Mouse (Mus musculus) lung, embryonic 16.5 days (tissue): ENCODE measurements around the gene Fndc3b. TPM values are rescaled to one million over a fixed set of nuclear protein-coding genes. Genes with fewer than 3 reads are reported as not detected.

ENCODE experiments used
- ATAC-seq: fragments of 200-750 bp; cut with Nextera tagmentation; 2 replicates; pipeline ENCODE4 v1.8.0; 2017; ENCODE audit warnings: low read depth, mild to moderate bottlenecking, moderate library complexity
- H3K27ac ChIP-seq: fragments of 300-500 bp; sonication (generic); 2 replicates; pipeline ENCODE4 v1.5.1; 2014; ENCODE audit warnings: mild to moderate bottlenecking, control low read depth, low read length
- H3K27me3 ChIP-seq: fragments of 300-500 bp; sonication (generic); 2 replicates; pipeline ENCODE4 v1.6.1; 2014; ENCODE audit warnings: low read depth, low read length, mixed read lengths; ENCODE audit not compliant: control insufficient read depth, insufficient read depth
- H3K36me3 ChIP-seq: fragments of 300-500 bp; sonication (generic); 2 replicates; pipeline ENCODE4 v1.6.1; 2014; ENCODE audit warnings: low read length; ENCODE audit not compliant: control insufficient read depth, insufficient read depth
- H3K4me1 ChIP-seq: fragments of 300-500 bp; sonication (generic); replicated peaks from 2 replicates; pipeline ENCODE4 v1.6.1; 2014; ENCODE audit warnings: low read length, mixed read lengths; ENCODE audit not compliant: control insufficient read depth, insufficient read depth
- H3K4me2 ChIP-seq: fragments of 300-500 bp; sonication (generic); 2 replicates; pipeline ENCODE4 v1.6.1; 2014; ENCODE audit warnings: low read depth, low read length, control low read depth
- H3K4me3 ChIP-seq: fragments of 300-500 bp; sonication (generic); 2 replicates; pipeline ENCODE4 v1.5.1; 2014; ENCODE audit warnings: mild to moderate bottlenecking, low read length, control low read depth
- H3K9ac ChIP-seq: fragments of 300-500 bp; sonication (generic); 2 replicates; pipeline ENCODE4 v1.6.1; 2014; ENCODE audit warnings: low read length, control low read depth
- H3K9me3 ChIP-seq: fragments of 300-500 bp; sonication (generic); 2 replicates; pipeline ENCODE4 v1.6.1; 2016; ENCODE audit warnings: low read length; ENCODE audit not compliant: control insufficient read depth
- WGBS: fragments of 180-500 bp; shearing (Covaris S2); extraction: QIAGEN DNeasy Blood & Tissue Kit; methylation state at CpG from one replicate; pipeline ENCODE4 v1.1.7; 2014; 5-methylcytosine and 5-hydroxymethylcytosine counted together
- polyA plus RNA-seq: library from polyadenylated mRNA; unstranded; fragments of >200 nt; fragmentation: Nextera tagmentation; extraction: Ambion mirVana; gene quantifications from 2 replicates; pipeline ENCODE4 v1.2.1, GENCODE M21; 2015

The Fndc3b gene
- polyA plus RNA-seq, 1 experiment from 2014 or later = 36.3 TPM

DNA sequence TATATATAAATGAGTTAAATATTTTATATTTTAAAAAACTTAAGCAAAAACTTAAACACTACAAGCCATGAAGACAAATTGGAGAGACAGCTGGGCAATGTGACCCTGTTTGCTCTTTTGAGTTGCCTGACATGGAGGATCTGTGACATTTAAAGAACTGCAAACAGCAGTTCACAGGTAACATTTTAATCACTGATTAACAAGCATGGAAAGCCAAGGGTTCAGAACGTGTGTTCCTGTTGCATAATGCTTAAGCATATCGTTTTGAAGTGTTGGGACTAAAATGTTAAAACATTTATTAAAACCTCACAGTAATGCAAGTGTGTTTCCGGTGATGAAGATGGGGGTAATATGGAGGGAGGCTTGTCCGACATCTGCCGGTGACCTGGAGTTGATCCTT lies 99.1 kb downstream of the Fndc3b start:
- 74% methylated on average over 5 of the region's 5 CpGs for WGBS
- Histone ChIP-seq H3K27me3 (no peaks in the 10 kb centered on the region), H3K9me3 (no peaks in the 10 kb centered on the region), H3K4me1 (peaks cover 51% of the 10 kb centered on the region), H3K27ac (no peak overlapping the region), H3K4me2 (no peak overlapping the region), H3K36me3 (no peaks in the 10 kb centered on the region), H3K9ac (no peak overlapping the region), H3K4me3 (no peak overlapping the region)
- no peak for ATAC-seq

DNA sequence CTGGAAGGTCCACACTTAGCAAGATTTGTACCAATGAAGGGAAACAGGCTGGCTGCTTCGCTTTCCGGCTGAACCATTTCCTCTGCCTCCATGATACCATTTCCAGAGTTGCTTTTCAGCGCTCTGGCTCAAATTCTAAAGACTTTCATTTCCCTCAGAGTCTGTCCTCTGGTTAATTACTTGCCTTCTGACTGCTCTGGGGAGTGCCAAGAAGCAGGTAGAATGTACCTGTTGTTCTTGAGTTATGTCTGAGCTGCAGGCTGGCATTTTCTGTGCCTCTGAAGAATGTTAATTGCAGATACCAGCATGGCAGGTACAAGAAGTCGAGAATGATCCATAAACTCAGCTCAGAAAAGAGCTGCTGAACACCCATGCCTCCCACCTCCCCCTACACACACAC lies 100.6 kb downstream of the Fndc3b start:
- 69% methylated on average over 4 of the region's 4 CpGs for WGBS
- Histone ChIP-seq H3K27ac (no peak overlapping the region), H3K4me3 (no peak overlapping the region), H3K36me3 (no peaks in the 10 kb centered on the region), H3K4me2 (no peak overlapping the region), H3K27me3 (no peaks in the 10 kb centered on the region), H3K9me3 (no peaks in the 10 kb centered on the region), H3K4me1 (peaks cover 44% of the 10 kb centered on the region), H3K9ac (no peak overlapping the region)
- ATAC-seq = no peak

- no peak for ATAC-seq
- peaks cover 46% of the 10 kb centered on the region for H3K4me1 ChIP-seq
- 63% methylated on average over 1 of the region's 1 CpGs for WGBS
- H3K4me2 ChIP-seq = no peak overlapping the region
- no peaks in the 10 kb centered on the region for H3K9me3 ChIP-seq
- H3K4me3 ChIP-seq = no peak overlapping the region
- no peaks in the 10 kb centered on the region for H3K36me3 ChIP-seq
- H3K27ac ChIP-seq = no peak overlapping the region
- no peak overlapping the region for H3K9ac ChIP-seq
- H3K27me3 ChIP-seq = no peaks in the 10 kb centered on the region
Observed at GRCm38 (mm10) chr3:27610089-27610488, 101.0 kb downstream of the Fndc3b start.

GRCm38 (mm10) chr3:27607796-27608151 lies 103.3 kb downstream of the Fndc3b start:
- Histone ChIP-seq H3K9me3 (no peaks in the 10 kb centered on the region), H3K4me2 (peak overlapping the region; percentile 22), H3K27me3 (no peaks in the 10 kb centered on the region), H3K9ac (peak overlapping the region; percentile 50), H3K4me3 (no peak overlapping the region), H3K36me3 (no peaks in the 10 kb centered on the region), H3K4me1 (peaks cover 51% of the 10 kb centered on the region), H3K27ac (peak overlapping the region; percentile 90)
- 0 out of 2 replicates have a peak, but pooled peaks have one; percentile 31 for ATAC-seq
- 19% methylated on average over 7 of the region's 7 CpGs for WGBS

GRCm38 (mm10) chr3:27607081-27607795 lies 103.9 kb downstream of the Fndc3b start:
- no peaks in the 10 kb centered on the region for H3K36me3 ChIP-seq
- H3K4me2 ChIP-seq = peak overlapping the region; percentile 22; the same call in 1 of the 2 replicates
- peak; percentile 93 for ATAC-seq
- peak overlapping the region; percentile 50 for H3K9ac ChIP-seq
- H3K4me1 ChIP-seq = peaks cover 49% of the 10 kb centered on the region
- no peaks in the 10 kb centered on the region for H3K27me3 ChIP-seq
- H3K9me3 ChIP-seq = no peaks in the 10 kb centered on the region
- WGBS = 25% methylated on average over 9 of the region's 9 CpGs
- H3K4me3 ChIP-seq = no peak overlapping the region
- H3K27ac ChIP-seq = peak overlapping the region; percentile 90

DNA sequence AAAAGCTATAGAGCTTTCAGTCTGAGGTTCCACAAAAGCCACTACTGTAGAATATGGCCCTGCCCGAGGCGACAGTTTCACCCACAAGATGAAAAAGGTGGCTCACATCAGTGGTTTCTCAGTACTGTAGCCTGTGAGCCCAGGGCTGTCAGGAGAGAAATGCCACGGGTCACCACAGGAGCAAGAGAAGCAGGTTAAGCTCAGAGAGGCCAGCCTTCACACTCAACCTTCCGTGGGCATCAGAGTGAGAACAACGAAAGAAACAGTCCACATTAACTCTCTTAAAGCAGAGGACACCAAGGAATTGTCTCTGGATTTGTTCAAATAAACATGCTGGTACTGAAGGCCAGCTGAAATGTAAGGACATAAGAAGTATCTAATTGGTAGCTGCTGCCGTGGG lies 104.5 kb downstream of the Fndc3b start:
- Histone ChIP-seq H3K4me2 (no peak overlapping the region), H3K9me3 (no peaks in the 10 kb centered on the region), H3K4me3 (no peak overlapping the region), H3K4me1 (peaks cover 50% of the 10 kb centered on the region), H3K36me3 (no peaks in the 10 kb centered on the region), H3K27me3 (no peaks in the 10 kb centered on the region), H3K9ac (no peak overlapping the region), H3K27ac (peak overlapping the region; percentile 90)
- no peak for ATAC-seq
- WGBS = 71% methylated on average over 6 of the region's 6 CpGs

GRCm38 (mm10) chr3:27605613-27606012 lies 105.5 kb downstream of the Fndc3b start:
- Histone ChIP-seq H3K36me3 (no peaks in the 10 kb centered on the region), H3K27ac (no peak overlapping the region), H3K9ac (no peak overlapping the region), H3K27me3 (no peaks in the 10 kb centered on the region), H3K4me2 (no peak overlapping the region), H3K9me3 (no peaks in the 10 kb centered on the region), H3K4me1 (peaks cover 52% of the 10 kb centered on the region), H3K4me3 (no peak overlapping the region)
- 78% methylated on average over 4 of the region's 4 CpGs for WGBS
- no peak for ATAC-seq

DNA sequence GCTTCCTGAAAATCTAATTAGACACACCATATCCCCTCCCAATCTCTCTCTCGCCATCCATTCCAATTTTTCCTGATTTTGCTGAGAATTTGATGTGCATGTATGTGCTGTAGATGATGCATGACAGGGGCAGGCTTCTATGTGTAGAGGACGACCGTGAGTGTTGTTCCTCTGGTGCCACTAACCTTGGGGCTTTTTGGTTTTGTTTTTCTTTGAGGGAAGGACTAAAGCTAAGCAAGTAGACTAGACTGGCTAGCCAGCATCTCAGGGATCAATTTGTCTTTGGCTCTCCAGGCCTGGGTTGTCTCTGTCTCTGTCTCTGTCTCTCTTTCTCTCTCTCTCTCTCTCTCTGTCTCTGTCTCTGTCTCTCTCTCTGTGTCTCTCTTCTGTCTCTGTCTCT lies 106.0 kb downstream of the Fndc3b start:
- H3K27ac ChIP-seq = no peak overlapping the region
- no peaks in the 10 kb centered on the region for H3K9me3 ChIP-seq
- H3K36me3 ChIP-seq = no peaks in the 10 kb centered on the region
- no peak overlapping the region for H3K4me3 ChIP-seq
- H3K4me1 ChIP-seq = peaks cover 54% of the 10 kb centered on the region
- WGBS = 92% methylated on average over 3 of the region's 3 CpGs
- H3K9ac ChIP-seq = no peak overlapping the region
- H3K27me3 ChIP-seq = no peaks in the 10 kb centered on the region
- no peak overlapping the region for H3K4me2 ChIP-seq
- no peak for ATAC-seq

DNA sequence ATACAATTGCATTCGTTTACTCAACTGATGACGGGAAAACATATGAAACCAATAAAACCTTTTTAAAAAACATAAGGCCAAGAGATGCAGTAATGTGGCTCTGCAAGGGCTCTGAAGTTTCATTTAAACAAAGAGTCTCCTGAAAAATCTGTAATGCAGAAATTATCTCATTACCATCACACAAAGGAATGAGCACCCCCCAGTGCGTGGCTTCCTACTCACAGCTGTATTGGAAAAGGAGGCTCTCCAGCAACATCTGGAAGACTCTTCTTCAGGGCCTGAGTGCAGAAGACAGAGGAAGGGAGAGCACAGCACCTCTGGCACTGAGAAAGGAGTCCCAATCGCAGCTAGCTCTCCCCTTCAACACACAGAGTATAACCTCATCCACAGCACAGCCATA lies 106.5 kb downstream of the Fndc3b start:
- no peak overlapping the region for H3K4me2 ChIP-seq
- H3K4me3 ChIP-seq = no peak overlapping the region
- no peaks in the 10 kb centered on the region for H3K36me3 ChIP-seq
- no peaks in the 10 kb centered on the region for H3K27me3 ChIP-seq
- H3K9me3 ChIP-seq = no peaks in the 10 kb centered on the region
- H3K4me1 ChIP-seq = peaks cover 59% of the 10 kb centered on the region
- 58% methylated on average over 4 of the region's 4 CpGs for WGBS
- no peak overlapping the region for H3K27ac ChIP-seq
- ATAC-seq = no peak
- no peak overlapping the region for H3K9ac ChIP-seq
